Mouse (Mus musculus): ENCODE data around the gene Map3k11. TPM values are rescaled to one million over a fixed set of nuclear protein-coding genes. Genes with fewer than 3 reads are reported as not detected.

Gene Map3k11
- polyA plus RNA-seq, 1 experiment from 2014 or later: 20.4 TPM

Small RNAs within 50 kb of the gene (microRNA-seq; reads per million reads assigned to microRNA genes)
- gene Mir6987 (ENCODE audit: insufficient number of aligned reads): not detected

Other genes starting within 250 kb of the Map3k11 start
- not detected in 2 replicates for gene Fosl1, start 241.2 kb upstream of the Map3k11 start, polyA plus RNA-seq (2014; fragmentation: Nextera tagmentation; extraction: Ambion mirVana)
- gene Ccdc85b, start 230.8 kb upstream of the Map3k11 start, polyA plus RNA-seq (2014; fragmentation: Nextera tagmentation; extraction: Ambion mirVana): 6.5 and 6.6 TPM in 2 replicates
- 105 TPM in 2 replicates for gene Fibp, start 228.1 kb upstream of the Map3k11 start, polyA plus RNA-seq (2014; fragmentation: Nextera tagmentation; extraction: Ambion mirVana)
- gene Ctsw, start 220.2 kb upstream of the Map3k11 start, polyA plus RNA-seq (2014; fragmentation: Nextera tagmentation; extraction: Ambion mirVana): 3.4 and 4.0 TPM in 2 replicates
- gene Efemp2, start 214.8 kb upstream of the Map3k11 start, polyA plus RNA-seq (2014; fragmentation: Nextera tagmentation; extraction: Ambion mirVana): 49.1 and 50.4 TPM in 2 replicates
- 39.2 and 42.7 TPM in 2 replicates for gene Mus81, start 200.3 kb upstream of the Map3k11 start, polyA plus RNA-seq (2014; fragmentation: Nextera tagmentation; extraction: Ambion mirVana)
- gene Cfl1, start 198.3 kb upstream of the Map3k11 start, polyA plus RNA-seq (2014; fragmentation: Nextera tagmentation; extraction: Ambion mirVana): 3,238 and 3,452 TPM in 2 replicates
- not detected in 2 replicates for gene 1700020D05Rik, start 185.0 kb upstream of the Map3k11 start, polyA plus RNA-seq (2014; fragmentation: Nextera tagmentation; extraction: Ambion mirVana)
- 15.9 and 19.5 TPM in 2 replicates for gene Snx32, start 178.2 kb upstream of the Map3k11 start, polyA plus RNA-seq (2014; fragmentation: Nextera tagmentation; extraction: Ambion mirVana)
- 0.11 and 0.35 TPM in 2 replicates for gene Ovol1, start 128.1 kb upstream of the Map3k11 start, polyA plus RNA-seq (2014; fragmentation: Nextera tagmentation; extraction: Ambion mirVana)
- gene Ap5b1, start 120.7 kb upstream of the Map3k11 start, polyA plus RNA-seq (2014; fragmentation: Nextera tagmentation; extraction: Ambion mirVana): 1.9 and 2.5 TPM in 2 replicates
- gene Rnaseh2c, start 86.9 kb upstream of the Map3k11 start, polyA plus RNA-seq (2014; fragmentation: Nextera tagmentation; extraction: Ambion mirVana): 158 and 198 TPM in 2 replicates
- 38.0 and 38.9 TPM in 2 replicates for gene Kat5, start 78.5 kb upstream of the Map3k11 start, polyA plus RNA-seq (2014; fragmentation: Nextera tagmentation; extraction: Ambion mirVana)
- 37.8 and 39.9 TPM in 2 replicates for gene Rela, start 51.3 kb upstream of the Map3k11 start, polyA plus RNA-seq (2014; fragmentation: Nextera tagmentation; extraction: Ambion mirVana)
- gene Sipa1, start 25.0 kb upstream of the Map3k11 start, polyA plus RNA-seq (2014; fragmentation: Nextera tagmentation; extraction: Ambion mirVana): 18.4 and 19.9 TPM in 2 replicates
- 34.1 and 37.7 TPM in 2 replicates for gene Pcnx3, start 166 bp downstream of the Map3k11 start, polyA plus RNA-seq (2014; fragmentation: Nextera tagmentation; extraction: Ambion mirVana)
- gene Kcnk7, start 15.6 kb downstream of the Map3k11 start, polyA plus RNA-seq (2014; fragmentation: Nextera tagmentation; extraction: Ambion mirVana): not detected in 2 replicates
- gene Ehbp1l1, start 37.6 kb downstream of the Map3k11 start, polyA plus RNA-seq (2014; fragmentation: Nextera tagmentation; extraction: Ambion mirVana): 6.8 and 7.4 TPM in 2 replicates
- 140 and 162 TPM in 2 replicates for gene Fam89b, start 40.9 kb downstream of the Map3k11 start, polyA plus RNA-seq (2014; fragmentation: Nextera tagmentation; extraction: Ambion mirVana)
- gene Ltbp3, start 52.2 kb downstream of the Map3k11 start, polyA plus RNA-seq (2014; fragmentation: Nextera tagmentation; extraction: Ambion mirVana): 5.0 and 5.5 TPM in 2 replicates
- gene Scyl1, start 82.7 kb downstream of the Map3k11 start, polyA plus RNA-seq (2014; fragmentation: Nextera tagmentation; extraction: Ambion mirVana): 65.2 and 66.3 TPM in 2 replicates
- gene Frmd8, start 186.5 kb downstream of the Map3k11 start, polyA plus RNA-seq (2014; fragmentation: Nextera tagmentation; extraction: Ambion mirVana): 20.4 and 24.5 TPM in 2 replicates
- 0.90 and 1.1 TPM in 2 replicates for gene Slc25a45, start 189.1 kb downstream of the Map3k11 start, polyA plus RNA-seq (2014; fragmentation: Nextera tagmentation; extraction: Ambion mirVana)
- gene Tigd3, start 205.4 kb downstream of the Map3k11 start, polyA plus RNA-seq (2014; fragmentation: Nextera tagmentation; extraction: Ambion mirVana): 10.1 and 10.7 TPM in 2 replicates
- 232 and 246 TPM in 2 replicates for gene Dpf2, start 224.3 kb downstream of the Map3k11 start, polyA plus RNA-seq (2014; fragmentation: Nextera tagmentation; extraction: Ambion mirVana)
- gene Cdc42ep2, start 236.1 kb downstream of the Map3k11 start, polyA plus RNA-seq (2014; fragmentation: Nextera tagmentation; extraction: Ambion mirVana): 1.8 and 2.5 TPM in 2 replicates